Comparison of ENCODE assay signal across 9 mouse cellular contexts in the genomic region with DNA sequence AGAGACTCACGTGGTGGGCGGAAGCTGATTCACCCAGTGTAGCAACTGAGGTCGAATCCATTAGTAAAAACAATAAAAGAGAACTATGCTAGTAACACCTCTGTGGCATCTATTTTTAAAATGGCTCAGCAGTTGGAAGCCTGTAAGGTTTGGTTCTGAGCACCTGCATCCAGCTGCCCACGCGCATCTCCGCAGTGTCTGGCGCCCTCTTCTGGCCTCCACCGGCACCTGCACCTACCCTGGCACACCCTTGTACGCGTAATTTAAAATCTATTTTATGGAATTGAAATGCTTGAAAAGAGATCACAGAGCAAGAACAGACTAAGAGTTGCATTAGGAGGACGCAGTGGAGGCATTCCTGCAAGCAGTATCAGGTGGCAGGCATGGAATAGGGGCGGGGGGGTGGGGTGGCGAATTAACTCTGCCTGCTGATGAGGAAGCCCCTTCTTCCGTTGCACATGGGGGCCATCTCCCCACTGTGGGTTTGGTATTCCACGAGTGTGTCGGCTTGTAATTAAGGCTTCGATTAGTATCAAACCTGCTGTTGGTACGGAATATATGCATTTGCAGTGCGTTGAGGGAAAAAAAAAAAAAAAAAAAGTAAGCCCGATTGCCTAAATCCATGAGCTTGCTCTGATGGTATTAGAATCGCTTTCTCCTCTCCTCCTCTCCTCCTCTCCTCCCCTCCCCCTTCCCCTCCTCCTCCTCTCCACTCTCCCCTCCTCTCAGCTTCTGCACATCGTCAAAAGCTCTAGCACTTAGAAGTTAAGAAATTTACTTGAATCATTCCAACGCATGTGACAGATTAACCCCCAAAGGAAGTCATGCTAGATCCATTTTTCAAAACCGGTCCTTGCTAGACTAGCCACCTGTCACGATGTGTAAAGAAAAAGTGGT.
DNase-seq lines count a peak whose midpoint lies in the region; ATAC-seq lines count a peak whose summit lies in the region.
"Had no signal": no experiment of that assay in that cellular context is flagged by ENCODE, and none has a peak within 500 bp of the region (broad histone marks: within the 10 kb centered on the region; RNA-seq: fewer than 3 reads in every experiment).

No protein-coding gene starts in this region.

- H3K9ac ChIP-seq in hindbrain, embryonic 13.5 days = no peak overlapping the region
- H3K9ac ChIP-seq in neural tube, embryonic 13.5 days = peak overlapping the region; percentile 38; the same call in 1 of the 2 replicates

- peak; percentile 15 to 28 for DNase-seq in left cerebral cortex, adult 18-20 months (ENCODE audit: low spot score in 2 of 2)
- DNase-seq in left cerebral cortex, adult 8-10 months (ENCODE audit: low spot score in 2 of 2) = no peak
- no peak for DNase-seq in adrenal gland, postnatal 14 days
- DNase-seq in lung, postnatal 4 days = no peak
- no peak for DNase-seq in spleen, postnatal 4 days (ENCODE audit: low spot score in 2 of 2)
- DNase-seq: thymus, adult 18-20 months had no signal

- H3K4me1 ChIP-seq in hindbrain, embryonic 13.5 days (replicated peaks) = peaks cover 12% of the 10 kb centered on the region
- H3K4me1 ChIP-seq in neural tube, embryonic 13.5 days (replicated peaks) = peaks cover 11% of the 10 kb centered on the region

- H3K4me3 ChIP-seq in hindbrain, embryonic 13.5 days = peak overlapping the region; percentile 19
- 0 out of 2 replicates have a peak overlapping the region, but pooled peaks have one; percentile 9 for H3K4me3 ChIP-seq in neural tube, embryonic 13.5 days

- H3K36me3 ChIP-seq in hindbrain, embryonic 13.5 days = no peaks in the 10 kb centered on the region
- no peaks in the 10 kb centered on the region for H3K36me3 ChIP-seq in neural tube, embryonic 13.5 days

- H3K27me3 ChIP-seq in hindbrain, embryonic 13.5 days = no peaks in the 10 kb centered on the region
- no peaks in the 10 kb centered on the region for H3K27me3 ChIP-seq in neural tube, embryonic 13.5 days

- H3K4me2 ChIP-seq in hindbrain, embryonic 13.5 days = peak overlapping the region; percentile 48
- peak overlapping the region; percentile 42 for H3K4me2 ChIP-seq in neural tube, embryonic 13.5 days

- WGBS in hindbrain, embryonic 13.5 days = 27% methylated on average over 25 of the region's 25 CpGs
- WGBS in neural tube, embryonic 13.5 days = 26% methylated on average over 25 of the region's 25 CpGs

- peaks cover 5% of the 10 kb centered on the region; the same call in 1 of the 2 replicates for H3K9me3 ChIP-seq in hindbrain, embryonic 13.5 days
- 0 out of 2 replicates have a peak, but pooled peaks cover 5% of the 10 kb centered on the region for H3K9me3 ChIP-seq in neural tube, embryonic 13.5 days

- no peak overlapping the region for H3K27ac ChIP-seq in hindbrain, embryonic 13.5 days
- H3K27ac ChIP-seq in neural tube, embryonic 13.5 days (replicated peaks) = no peak overlapping the region

- 0 out of 2 replicates have a peak, but pooled peaks have one; percentile 50 for ATAC-seq in common myeloid progenitor, adult 5-6 weeks (replicated peaks; ENCODE audit: low read depth, poor library complexity, severe bottlenecking)
- ATAC-seq in hindbrain, embryonic 13.5 days (ENCODE audit: low FRiP score) = no peak
- no peak for ATAC-seq in neural tube, embryonic 13.5 days (ENCODE audit: low read depth)

Comparison
In these comparisons a context has a peak if more than half of its experiments do, and no peak if none do; other contexts are left out.
1. DNase-seq: peak in left cerebral cortex, adult 18-20 months (2 of 2); none in left cerebral cortex, adult 8-10 months (0 of 2), adrenal gland, postnatal 14 days (single experiment), lung, postnatal 4 days (0 of 2) and spleen, postnatal 4 days (0 of 2).